Mouse (Mus musculus): ENCODE results near the gene Arhgap19.

Arhgap19 gene

DNA sequence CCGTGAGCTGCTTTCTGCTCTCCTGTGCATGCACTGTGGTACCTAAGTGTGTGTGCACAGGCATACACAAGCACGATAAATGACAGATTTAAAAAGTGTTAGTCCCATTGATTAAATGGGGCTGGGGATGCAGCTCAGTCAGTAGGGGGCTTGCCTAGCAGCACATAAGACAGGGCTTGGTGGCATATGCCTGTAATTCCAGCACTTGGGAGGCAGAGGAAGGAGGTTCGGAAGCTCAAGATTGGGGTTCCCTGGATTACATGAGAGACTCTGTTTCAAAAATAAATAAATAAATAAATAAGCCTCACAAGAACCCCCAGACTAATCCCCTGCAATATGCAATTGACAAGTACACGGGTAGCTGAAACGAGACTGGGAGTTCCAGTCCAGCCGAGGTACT lies 1.4 kb downstream of the Arhgap19 start:
- no peak for DNase-seq (ENCODE audit: low read depth, low spot score)

DNA sequence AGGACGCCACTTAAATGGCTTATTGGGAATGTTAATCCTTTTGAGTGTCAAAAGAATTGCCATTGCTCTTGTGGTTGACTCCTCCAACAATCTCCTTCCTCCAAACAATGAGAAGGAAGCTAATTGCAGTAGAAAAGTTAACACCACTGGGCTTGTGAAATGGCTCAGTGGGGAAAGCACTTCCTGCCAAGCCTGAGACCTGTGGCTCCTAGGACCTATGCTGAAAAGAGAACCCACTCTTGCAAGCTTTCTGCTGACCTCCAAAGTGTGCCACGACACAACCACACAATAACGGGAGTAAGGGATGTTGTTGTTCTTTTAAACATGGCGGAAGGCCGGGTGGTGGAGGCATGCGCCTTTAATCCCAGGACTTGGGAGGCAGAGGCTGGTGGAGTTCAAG lies 4.3 kb downstream of the Arhgap19 start:
- DNase-seq (ENCODE audit: low read depth, low spot score) = no peak

DNA sequence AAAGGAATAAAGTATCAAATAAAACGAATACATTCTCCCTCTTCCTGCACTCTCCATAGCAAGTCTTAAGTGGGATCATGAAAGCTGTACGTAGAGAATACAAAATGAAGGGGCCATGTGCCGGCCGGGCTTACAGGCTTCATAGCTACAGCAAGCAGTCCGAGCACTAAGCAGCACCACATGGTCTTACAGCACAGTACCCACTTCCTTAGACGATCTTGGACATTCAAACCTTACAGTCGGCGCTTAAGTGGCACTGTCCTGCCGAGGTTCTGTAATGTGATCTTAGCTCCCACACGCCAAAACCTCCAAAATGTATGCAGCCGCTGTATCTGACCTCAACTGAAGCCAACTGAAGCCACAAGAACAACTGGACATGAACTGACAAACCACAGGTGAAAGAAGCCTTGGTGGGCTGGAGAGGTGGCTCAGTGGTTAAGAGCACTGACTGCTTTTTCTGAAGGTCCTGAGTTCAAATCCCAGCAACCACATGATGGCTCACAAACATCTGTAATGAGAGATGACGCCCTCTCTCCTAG lies 5.0 kb downstream of the Arhgap19 start:
- no peak for DNase-seq (ENCODE audit: low read depth, low spot score)

DNA sequence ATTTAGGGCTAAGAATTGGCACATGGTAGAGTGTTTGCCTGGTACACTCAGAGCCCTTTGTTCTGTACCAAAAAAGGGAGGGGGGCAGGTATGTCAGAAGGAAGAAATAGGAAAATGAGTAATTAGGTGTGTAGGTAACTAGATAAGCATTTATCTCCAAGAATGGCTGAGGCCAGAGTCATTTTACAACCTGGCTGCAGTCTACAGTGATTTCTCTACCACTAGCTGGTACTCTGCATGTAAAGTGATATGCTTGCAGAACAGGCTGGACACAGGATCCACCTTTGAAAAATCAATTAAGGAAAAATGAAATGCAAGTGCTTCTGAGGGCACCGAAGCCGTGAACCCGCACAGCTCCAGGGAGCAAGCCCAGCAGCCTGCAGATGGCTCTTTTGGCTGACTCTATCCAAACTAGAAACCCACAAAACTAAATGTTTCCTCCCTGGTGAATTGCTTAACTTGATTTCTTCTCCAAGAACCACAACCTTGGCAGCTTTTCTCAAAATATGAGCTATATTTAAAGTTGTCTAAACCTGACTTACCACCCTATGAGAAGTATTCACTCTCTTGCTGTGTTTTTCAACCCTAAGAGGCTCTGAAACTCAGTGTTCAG lies 5.6 kb downstream of the Arhgap19 start:
- no peak for DNase-seq (ENCODE audit: low read depth, low spot score)

DNA sequence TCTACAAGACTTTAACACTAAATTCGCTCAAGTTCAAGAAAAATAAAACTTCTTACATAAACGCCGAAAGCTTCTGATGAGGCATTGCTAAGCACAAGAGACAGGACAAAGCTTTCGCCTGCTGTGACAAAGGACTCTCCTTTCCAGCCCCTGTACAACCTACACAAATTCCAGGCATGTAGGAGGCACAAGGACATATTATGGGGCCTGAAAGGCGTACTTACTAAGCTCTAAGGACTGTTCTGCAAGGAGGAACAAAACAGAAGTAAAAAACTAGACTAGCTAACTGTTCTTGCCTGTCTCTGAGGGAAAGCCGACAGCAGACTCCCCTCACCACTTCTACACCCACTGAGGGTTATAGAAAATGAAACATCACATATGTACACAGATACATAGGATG lies 6.9 kb downstream of the Arhgap19 start:
- DNase-seq (ENCODE audit: low read depth, low spot score) = no peak

DNA sequence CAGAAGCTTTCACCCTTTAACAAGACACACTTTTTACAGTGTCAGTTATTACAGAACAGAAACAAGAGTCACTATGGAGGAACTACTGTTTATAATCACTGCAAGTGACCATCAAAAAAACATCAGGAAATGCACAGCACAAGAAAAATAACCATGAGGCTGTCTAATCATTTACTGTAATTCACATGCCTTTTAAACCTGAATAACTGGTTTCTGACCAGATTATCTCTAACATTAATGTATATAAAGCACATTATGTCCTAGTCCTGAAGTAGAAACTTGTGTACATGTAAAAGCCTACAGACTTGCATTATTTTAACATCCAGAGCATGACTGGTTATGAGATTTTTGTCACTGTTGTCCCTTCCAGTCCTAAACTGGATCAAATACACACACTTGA lies 7.8 kb downstream of the Arhgap19 start:
- DNase-seq (ENCODE audit: low read depth, low spot score) = no peak

DNA sequence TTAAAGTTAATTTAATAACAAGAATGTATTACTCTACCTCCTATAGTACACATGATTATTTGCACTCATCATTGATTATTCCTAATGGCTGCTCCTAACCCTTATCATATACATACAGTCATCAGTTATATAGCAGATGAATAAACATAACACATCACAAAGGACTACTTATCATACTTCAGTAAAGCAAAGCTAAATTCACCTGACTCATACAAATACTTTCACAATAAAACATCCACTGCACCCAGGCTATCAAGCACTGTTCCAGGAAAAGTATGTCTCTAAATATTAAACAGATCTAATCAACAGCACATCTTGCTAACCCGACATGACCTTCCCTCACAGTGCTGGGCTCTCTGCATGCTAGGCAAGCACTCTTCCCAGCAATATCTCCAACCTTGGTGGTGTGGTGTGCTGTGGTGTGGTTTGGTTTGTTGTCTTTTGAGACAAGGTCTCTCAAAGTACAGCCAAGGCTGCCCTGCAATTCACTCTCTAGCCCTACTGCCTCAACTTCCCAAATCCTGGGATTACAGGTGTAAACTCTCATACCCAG lies 8.8 kb downstream of the Arhgap19 start:
- DNase-seq (ENCODE audit: low read depth, low spot score) = no peak

DNA sequence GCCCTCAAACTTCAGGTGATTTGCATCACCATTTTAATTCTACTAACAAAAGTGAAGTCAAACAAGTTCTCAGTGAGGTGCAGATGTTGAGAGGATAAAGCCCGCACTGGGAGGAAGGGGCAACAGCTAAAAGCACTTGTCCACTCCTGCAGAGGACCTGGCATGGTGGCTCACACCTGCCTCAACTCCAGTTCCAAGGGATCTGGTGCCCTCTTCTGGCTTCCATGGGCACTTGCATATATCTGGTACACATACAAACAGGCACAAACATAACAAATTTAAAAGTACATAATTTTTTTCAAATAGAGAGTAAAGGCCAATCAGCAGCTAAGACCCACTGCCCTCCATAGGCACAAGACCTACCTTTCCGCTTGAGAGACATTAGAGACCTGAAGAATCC lies 10.5 kb downstream of the Arhgap19 start:
- no peak for DNase-seq (ENCODE audit: low read depth, low spot score)

DNA sequence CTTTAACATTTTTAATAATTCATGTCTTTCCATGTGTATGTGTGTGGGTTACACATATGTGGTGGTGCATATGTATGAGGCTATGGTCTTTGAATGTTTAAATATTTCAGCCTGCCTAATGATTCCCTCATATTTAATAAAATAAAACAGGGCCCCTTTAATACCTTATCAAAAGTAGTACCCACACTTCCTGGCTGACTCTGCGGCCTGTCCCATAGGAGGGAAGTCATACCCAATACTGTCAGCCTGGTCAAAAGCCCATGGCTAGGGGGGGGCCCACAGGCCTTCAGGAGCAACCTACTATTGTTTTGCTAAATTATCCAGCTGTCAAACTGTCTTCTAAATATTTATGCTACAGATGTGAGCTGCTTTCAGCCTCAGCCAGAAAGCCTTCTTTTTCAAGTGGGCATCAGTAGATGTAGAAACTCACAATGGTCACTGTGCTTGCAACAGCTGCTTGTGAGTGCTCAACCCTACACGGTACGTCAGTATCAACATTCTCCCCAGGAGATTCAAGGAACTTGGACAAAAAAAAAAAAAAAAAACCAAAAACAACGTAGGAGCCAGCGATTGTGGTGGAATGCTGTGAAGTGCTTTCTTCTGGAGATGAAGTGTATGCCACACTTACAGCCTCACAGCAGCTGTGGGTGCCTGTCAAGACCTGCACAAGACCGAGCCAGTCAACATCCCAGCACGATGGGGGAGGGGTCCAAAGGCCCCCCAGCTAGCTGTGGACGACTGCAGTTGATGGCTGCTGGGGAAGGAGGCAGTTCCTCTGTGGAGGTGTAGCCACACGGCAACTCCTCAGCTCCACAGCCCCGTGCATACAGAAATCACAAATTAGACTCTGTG lies 12.5 kb downstream of the Arhgap19 start:
- DNase-seq (ENCODE audit: low read depth, low spot score) = no peak

DNA sequence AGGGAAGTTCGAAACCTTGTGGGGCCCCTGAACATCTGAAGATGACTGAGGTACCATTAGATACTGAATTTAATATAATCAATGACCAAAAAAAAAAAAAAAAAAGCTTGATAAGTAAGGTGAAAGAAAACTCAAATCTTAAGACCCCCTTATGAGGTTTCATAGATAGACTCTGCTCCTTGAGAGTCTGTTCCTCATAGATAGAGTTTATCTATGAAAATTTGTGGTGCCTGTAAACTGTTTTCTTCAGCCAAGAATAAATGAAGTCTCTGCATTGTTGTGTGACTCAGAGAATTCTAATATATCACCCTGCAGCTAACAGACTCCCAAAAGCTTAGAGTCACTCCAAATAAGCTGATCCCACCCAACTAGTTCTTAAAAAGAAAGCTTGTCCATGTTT lies 15.0 kb downstream of the Arhgap19 start:
- no peak for DNase-seq (ENCODE audit: low read depth, low spot score)

DNA sequence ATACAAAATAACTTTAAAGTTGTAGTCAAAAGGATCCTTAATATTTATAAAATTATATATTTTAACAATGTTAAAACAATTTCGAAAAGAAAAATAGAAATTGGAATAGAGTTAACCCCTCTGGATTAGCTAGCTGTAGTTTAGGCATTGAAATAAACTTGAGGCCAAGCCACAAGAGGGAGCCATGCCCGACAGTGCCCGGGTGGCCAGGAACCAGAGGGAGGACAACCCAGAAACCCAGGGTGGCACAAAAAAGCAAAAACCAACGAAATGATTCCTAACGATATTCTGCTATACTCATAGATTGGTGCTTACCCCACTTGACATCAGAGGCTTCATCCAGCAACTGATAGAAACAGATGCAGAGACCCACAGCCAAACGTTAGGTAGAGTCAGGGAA lies 24.3 kb downstream of the Arhgap19 start:
- DNase-seq (ENCODE audit: low read depth, low spot score) = no peak

DNA sequence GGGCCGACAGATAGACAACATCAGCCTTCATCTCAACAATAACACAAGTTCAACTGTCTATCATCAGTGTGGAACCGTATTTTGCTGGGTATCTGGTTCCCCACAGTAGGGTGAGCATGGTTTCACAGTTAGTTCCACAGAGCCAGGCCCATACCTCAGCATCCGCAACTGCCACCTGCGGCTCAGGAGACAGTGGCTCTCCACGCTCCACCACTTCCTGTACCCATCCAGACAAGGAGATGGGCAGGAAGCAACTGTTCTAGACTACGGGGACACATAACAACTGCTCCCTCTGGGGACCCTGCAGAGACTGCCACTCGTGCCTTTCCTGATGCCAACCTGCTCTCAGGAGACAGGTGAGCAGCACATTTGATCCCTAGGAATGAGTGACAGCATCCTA lies 33.1 kb downstream of the Arhgap19 start:
- DNase-seq (ENCODE audit: low read depth, low spot score) = no peak

DNA sequence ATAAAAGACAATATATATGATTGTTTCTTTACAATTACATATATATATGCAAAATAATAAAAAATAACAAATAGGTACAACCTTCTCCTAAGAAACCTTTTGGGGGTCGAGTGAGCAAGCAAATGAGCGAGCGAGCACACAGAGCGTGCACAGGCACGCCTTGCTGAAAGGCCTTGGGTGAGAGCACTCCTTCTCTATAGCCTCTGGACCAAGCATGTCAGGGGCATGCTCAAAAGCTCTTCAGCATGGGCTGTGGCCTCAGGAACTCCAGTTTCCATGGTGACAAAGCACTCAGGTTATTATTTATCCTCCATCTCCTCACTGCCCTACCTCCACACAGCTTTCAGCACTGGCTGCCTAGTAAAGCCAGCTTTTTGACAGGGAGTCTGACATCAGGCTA lies 35.2 kb downstream of the Arhgap19 start:
- DNase-seq (ENCODE audit: low read depth, low spot score) = no peak

DNA sequence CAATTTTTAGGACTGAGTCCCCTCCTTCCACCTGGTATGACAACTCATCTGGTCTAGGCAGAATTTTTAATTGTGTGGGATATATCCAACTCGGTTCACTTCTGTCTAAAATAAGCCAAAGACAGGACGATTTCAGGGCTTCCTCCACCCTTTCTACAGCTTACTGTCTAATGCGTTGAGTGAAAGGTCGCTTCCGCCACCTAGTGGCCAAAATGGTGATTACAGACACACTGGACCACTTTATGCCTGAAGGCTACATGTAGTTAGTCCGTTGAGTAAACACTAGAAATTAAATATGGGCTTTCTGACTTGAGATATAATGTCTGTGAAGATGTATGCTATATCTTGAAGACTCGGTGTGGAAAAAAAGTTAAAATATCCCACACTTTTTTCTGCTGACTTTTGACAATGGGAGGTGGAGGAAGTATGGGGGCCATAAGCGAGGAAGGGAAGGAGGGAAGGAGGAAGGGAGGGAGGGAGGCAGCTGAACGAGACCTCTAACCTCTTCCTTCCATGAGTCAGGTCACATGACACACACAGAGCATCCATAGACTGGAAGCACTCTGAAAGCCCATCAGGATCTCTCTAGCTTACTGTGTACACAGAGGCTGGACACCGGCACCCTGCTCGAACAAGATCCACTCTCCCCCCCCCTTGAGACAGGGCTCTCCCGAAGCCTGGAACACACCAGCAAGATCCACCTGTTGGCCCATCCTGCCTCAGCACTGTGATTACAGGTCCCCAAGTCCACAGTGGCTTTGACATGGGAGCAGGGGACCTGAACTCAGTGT lies 37.8 kb downstream of the Arhgap19 start:
- DNase-seq (ENCODE audit: low read depth, low spot score) = peak; percentile 65

DNA sequence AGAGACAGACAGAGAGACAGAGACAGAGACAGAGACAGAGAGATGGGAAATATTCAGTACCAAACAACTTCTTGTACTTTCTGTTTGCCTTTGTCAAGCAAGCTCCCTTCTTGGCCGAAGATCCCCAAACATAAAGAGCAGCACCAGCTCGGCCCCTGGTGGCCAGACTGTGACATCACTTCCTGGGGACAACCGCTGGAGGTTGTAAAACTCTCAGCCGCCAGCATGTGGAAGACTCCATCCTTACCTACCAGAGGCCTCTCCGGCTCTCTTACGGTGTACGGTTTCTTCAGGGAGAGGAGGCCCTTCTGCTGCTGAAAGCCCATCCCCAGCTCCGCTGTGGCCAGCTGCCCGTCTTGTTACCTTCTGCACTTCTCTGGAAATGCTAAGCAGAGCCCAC lies 40.3 kb downstream of the Arhgap19 start:
- no peak for DNase-seq (ENCODE audit: low read depth, low spot score)

DNA sequence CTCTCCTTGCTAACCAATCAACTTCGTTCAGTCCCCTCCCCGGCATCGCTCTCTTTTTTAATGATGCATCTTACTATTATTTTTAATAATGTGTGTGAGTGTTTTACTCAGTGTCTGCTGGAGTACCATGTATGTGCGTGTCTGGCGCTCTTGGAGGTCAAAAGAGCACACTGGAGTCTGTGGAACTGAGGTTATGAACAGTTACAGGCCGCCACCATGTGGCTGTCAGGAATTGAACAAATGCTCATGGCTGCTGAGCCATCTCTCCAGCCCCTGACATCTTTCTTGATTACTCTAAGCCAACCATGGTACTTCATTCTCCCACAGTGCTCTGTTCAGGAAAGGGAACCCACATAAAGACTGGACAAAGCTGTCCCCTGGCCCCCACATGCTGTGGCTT lies 42.1 kb downstream of the Arhgap19 start:
- DNase-seq (ENCODE audit: low read depth, low spot score) = no peak

DNA sequence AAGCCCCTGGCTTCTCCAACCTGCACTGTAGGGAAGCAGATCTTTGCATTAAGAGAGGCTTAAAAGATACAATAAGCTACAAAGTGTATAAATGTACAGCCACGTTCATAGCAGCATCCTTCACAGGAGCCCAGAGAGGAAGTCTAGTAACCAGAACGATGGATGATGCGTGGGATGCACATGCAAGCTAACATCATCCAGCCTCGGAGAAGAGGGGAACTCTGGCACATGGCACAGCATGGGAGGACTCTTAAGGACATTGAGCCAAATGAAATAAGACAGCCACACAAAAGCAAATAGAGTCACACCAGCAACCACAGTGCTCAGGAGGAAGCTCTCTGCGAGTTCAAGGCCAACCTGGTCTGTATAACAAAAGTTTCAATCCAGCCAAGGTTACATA lies 42.6 kb downstream of the Arhgap19 start:
- DNase-seq (ENCODE audit: low read depth, low spot score) = no peak

DNA sequence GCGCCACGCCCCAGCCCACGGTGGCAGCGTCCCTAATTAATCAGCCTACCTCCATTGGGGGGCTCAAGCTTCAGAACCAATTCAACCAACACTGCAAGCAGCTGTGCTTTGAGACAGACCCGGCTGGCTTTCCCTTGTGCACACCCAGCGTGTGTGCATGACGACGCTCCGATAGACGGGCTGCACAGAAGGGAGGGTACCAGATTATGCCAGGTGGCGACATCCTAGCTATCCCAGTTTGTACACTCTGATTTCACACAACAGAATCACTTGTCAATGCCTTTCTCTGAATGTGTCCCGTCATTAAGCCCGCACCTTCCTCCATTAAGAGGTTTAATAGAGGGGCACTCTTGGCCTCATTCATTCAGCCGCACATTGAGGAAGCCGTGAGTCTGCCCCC lies 47.1 kb downstream of the Arhgap19 start:
- DNase-seq (ENCODE audit: low read depth, low spot score) = no peak

DNA sequence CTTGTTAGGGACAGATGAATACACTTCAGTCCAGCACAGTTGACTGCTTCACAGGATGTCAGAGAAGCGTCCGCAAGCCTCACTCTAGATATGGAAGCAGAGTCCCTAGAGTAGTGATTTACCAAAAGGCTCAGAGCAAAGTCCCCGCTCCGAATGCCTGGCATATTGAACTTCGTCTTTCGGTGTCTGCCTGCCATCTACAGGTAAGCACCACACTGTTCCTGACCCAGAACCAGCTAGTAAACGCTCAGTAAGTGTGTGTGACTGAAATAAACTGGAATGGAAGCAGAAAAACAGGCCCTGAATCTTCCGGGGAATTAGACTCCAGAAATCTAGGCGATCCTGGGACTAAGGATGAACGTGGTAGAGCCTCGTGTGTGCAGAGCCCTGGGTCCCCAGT lies 49.9 kb downstream of the Arhgap19 start:
- DNase-seq (ENCODE audit: low read depth, low spot score) = no peak

DNA sequence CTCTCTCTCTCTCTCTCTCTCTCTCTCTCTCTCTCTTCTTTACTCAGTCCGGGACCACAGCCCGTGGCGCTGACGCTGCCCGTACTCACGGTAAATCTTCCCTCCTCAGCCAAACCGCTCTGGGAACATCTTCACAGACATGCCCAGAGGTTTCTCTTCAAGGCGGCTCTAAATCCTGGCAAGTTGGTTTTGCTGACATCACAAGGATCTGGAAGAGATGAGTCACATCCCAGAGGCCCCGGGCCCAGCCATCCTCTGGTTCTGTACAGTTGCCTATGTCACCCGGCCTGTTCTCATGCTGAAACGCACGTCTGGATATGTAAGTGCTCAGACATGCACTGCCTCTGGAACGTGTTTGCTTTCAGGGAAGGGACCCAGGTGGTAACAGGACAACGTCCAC lies 54.4 kb downstream of the Arhgap19 start:
- no peak for DNase-seq (ENCODE audit: low read depth, low spot score)

DNA sequence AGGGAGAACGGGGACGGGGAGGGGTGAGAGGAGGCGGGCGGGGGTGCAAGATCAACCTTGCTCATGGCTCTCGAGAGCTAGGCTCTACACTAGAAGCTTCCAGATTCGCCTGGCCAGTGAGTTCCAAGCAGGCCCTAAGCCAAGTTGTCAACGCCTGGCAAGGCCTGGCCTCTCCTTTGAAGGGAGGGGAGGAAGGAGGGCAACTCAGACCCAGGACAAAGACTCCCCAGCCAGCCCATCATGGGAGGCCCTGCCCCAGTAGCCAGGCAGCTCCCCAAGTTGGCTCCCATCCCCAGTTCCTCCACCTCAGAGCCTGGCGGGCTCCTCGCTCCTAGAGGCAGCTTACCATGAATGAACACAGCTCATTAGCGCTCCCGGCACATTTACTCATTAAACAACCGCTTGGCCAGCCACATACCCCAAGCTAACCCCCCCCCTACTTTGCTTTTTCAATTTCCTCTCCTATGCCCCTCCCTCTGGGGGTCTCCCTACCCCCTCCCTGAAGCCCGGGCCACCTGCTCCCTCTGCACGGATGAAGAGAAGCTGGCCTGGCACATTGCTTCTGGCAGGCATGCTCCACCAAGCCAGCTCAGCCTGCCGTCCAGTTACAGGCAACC lies 55.8 kb downstream of the Arhgap19 start:
- DNase-seq (ENCODE audit: low read depth, low spot score) = no peak

DNA sequence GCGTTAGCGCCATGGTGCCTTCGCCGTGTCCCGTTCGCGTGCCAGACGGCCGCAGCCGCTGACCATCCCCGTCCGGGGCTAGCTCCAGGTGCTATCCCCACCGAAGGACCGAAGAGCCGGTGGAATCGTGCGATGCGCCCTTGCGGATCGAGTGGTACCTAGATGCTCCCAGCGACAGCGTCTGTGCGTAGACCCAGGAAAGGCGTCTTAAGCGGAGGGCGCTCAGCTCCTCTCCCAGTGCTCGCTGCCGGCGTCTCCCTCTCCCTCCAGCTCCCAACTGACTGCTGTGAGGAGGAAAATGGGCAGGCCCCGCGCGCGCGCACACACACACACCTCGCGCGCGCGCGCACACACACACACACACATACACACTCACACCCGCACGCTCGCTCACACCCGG lies 58.5 kb downstream of the Arhgap19 start, which contains the start of gene Slit1:
Slit1 (minus strand) TSS at position 270 of the 400 bp plus-strand sequence.
- DNase-seq (ENCODE audit: low read depth, low spot score) = no peak
